Mouse (Mus musculus) bone marrow macrophage, adult 2 months (primary cell): ENCODE measurements at regions not wholly inside any gene's neighbourhood (a gene's known extent, or its start where the extent isn't known, plus 50 kb on each side); places are given as distances from the start of the nearest gene placed in this dataset.

Experiments
- H3K27ac ChIP-seq: 2 replicates; pipeline ENCODE4 v1.5.1; 2012; ENCODE audit warnings: low read depth, low read length; ENCODE audit not compliant: insufficient read depth
- H3K4me1 ChIP-seq: 2 replicates; pipeline ENCODE4 v1.6.1; 2012; ENCODE audit warnings: low read length; ENCODE audit not compliant: control insufficient read depth, insufficient read depth
- H3K4me3 ChIP-seq: 2 replicates; pipeline ENCODE4 v1.5.1; 2012; ENCODE audit warnings: mild to moderate bottlenecking, low read length, moderate library complexity; ENCODE audit not compliant: insufficient read depth
- CTCF ChIP-seq: IDR thresholded peaks from 2 replicates; pipeline ENCODE4 v1.5.1; 2012; ENCODE audit warnings: low read depth, mild to moderate bottlenecking, low read length, moderate library complexity
- POLR2A ChIP-seq: IDR thresholded peaks from 2 replicates; pipeline ENCODE4 v1.6.1; 2012; ENCODE audit warnings: mild to moderate bottlenecking, low read depth, low read length, borderline replicate concordance

DNA sequence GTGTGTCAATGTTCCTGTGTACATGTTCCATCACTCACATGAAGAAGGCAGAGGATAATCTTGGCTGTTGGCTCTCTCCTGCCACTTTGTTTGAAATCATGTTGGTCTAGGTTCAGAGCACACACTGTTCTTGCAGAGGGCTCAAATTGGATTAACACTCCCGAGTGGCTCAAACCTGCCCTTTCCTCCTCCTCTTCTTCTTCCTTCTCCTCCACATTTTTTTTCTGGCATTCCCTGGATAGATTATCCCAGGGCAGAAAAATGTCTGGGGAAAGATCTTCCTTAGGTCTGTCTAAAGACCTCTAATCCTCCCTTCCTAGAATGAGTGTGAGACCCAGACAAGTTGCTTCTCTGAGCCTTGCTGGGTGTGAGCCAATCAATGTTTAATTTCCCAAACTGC lies 594.4 kb upstream of the 3110018I06Rik start:
- Histone ChIP-seq H3K4me3 (no peak overlapping the region), H3K27ac (no peak overlapping the region), H3K4me1 (no peaks in the 10 kb centered on the region)
- no peak for TF ChIP-seq CTCF

DNA sequence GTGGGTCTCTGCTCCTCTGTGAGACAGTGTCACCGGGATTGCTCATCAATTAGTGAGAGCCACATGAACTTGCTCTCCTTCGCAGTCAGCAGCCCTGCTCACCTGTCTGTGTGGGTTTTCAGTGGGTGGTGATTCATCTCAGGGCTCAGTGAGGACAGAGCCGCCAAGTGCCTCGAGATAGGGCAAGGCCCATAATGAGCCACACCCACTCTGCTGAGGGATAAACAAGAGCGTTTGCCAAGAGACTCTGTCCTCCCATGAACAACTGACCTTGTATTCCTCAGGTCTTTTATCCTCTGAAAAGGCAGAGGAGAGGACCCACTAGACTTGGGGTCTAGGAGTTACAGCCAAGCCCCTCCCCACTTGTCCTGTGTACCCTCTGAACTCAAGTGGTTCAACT lies 584.2 kb upstream of the 3110018I06Rik start:
- Histone ChIP-seq H3K4me3 (no peak overlapping the region), H3K4me1 (no peaks in the 10 kb centered on the region), H3K27ac (no peak overlapping the region)
- no peak for TF ChIP-seq POLR2A
- TF ChIP-seq CTCF, result no peak

DNA sequence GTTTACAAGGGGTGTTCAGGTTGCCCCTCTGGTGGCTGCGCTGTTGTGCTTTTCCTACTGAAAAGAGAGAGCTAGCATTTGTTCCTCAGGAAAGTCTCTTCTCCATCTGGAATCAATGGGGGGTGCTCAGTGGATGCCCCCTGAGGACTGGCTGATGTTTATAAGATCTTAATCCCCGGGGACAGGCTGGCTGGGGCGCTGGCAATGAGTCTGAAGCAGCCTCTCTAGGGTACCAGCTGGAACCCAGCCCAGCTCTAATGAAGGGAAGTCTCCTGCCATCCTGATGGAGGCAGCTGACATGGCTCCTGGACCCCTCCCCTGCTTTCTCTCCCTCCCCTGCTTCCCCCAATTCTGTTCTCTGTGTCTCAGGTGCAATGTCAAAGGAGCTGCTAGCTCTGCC lies 575.6 kb upstream of the 3110018I06Rik start:
- H3K4me1 ChIP-seq, result no peaks in the 10 kb centered on the region
- TF ChIP-seq POLR2A, result no peak
- TF ChIP-seq CTCF, result no peak
- H3K27ac ChIP-seq, result no peak overlapping the region
- no peak overlapping the region for H3K4me3 ChIP-seq

DNA sequence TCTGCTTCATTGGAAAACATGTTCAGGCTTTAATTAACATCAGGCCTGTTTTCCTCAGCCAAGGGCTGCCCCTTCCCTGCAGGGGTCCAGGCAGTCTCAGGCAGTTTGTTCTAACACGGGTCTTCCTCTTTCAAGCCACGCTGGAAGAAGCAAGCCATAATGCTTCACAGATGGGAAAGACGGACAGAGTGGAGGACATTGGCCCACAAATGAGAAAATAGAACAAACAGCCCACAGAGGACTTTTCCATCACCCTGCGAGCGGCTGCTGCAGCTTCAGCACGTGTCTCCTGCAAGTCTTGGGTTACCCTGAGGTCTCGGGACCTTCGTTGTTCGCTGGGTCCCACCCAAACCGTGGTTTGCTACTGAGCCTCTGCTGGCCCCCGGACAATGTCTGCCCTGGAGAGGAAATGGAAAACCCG lies 565.9 kb upstream of the 3110018I06Rik start:
- Histone ChIP-seq H3K4me1 (no peaks in the 10 kb centered on the region), H3K4me3 (no peak overlapping the region), H3K27ac (no peak overlapping the region)
- TF ChIP-seq POLR2A (no peak), CTCF (no peak)

DNA sequence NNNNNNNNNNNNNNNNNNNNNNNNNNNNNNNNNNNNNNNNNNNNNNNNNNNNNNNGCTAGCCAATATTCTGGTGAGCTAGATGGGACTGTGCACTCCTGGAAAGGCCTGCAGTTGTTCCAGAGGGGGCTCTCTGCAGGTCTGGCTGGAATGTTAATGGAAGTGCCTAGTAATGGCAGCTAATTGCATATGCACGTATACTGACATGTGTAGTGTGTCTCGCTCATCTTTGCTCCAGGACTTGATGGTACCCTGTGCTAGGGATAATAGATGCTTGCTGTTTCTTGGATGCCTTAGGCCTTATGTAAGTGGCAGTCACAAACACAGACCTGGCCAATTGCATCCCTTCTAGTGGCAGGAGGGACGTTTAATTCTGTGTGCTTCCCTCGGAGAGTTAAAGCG lies 560.0 kb upstream of the 3110018I06Rik start:
- Histone ChIP-seq H3K4me1 (no peaks in the 10 kb centered on the region), H3K27ac (no peak overlapping the region), H3K4me3 (no peak overlapping the region)
- no peak for TF ChIP-seq CTCF
- TF ChIP-seq POLR2A, result no peak

DNA sequence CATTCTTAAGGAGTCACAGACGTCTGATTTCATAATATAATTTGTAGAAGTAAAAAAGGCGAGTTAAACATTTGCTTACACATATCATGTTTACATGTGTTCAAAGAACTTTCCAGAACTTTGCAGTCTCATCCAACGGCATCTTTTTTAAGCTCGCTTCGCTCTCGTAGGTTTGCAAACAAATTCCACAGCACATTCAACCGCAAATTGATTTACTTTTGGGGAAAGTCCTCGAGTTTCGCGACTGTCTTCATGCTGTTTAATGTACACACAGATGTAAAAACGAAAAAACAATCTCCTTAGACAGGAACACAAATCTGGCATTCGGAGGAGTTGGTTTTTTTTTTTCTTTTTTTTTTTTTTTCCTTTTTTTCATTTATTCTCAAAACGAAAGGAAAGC lies 559.3 kb upstream of the 3110018I06Rik start:
- H3K27ac ChIP-seq, result no peak overlapping the region
- TF ChIP-seq CTCF (no peak), POLR2A (no peak)
- no peaks in the 10 kb centered on the region for H3K4me1 ChIP-seq
- no peak overlapping the region for H3K4me3 ChIP-seq

DNA sequence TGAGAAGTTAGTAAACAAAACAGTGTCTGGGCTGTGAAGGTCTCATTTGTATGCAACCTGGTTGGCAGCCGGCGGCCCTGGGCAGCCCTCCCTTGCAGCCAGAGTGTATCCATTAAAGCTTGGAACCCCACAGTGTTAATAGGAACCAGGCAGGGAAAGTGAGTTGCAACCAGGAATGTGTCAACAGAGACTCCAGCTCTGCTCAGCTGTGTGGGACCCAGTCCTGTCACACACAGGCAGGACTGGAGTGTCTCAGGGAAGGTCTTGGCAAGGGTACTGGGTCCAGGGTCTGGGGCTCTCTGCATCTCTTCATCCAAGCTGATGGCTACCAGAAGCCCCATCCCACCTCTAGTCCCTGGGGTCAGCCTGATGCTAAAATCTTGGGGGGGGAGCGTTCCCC lies 556.8 kb upstream of the 3110018I06Rik start:
- H3K4me1 ChIP-seq, result no peaks in the 10 kb centered on the region
- no peak overlapping the region for H3K4me3 ChIP-seq
- TF ChIP-seq POLR2A (no peak), CTCF (no peak)
- H3K27ac ChIP-seq, result no peak overlapping the region

DNA sequence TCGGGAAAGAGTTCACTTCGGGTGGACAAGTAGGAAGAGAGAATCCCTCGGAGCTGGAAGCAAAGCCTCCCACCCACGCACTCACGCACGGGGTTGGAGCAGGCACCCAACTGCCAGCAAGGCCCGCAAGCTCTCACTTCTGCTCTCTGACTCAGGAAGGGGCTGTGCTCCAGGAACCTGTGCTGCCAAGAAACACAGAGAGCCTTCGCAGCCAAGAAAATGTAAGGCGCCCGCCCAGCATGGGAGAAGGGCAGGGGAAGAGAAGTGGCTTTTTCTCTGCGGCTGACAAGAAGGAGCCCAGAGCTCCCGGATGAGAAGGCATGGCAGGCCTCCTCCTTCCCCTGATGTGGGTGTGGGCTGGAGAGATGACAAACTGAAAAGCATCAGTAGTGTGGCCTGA lies 549.1 kb upstream of the 3110018I06Rik start:
- TF ChIP-seq CTCF (no peak), POLR2A (no peak)
- no peak overlapping the region for H3K27ac ChIP-seq
- H3K4me3 ChIP-seq, result no peak overlapping the region
- no peaks in the 10 kb centered on the region for H3K4me1 ChIP-seq

DNA sequence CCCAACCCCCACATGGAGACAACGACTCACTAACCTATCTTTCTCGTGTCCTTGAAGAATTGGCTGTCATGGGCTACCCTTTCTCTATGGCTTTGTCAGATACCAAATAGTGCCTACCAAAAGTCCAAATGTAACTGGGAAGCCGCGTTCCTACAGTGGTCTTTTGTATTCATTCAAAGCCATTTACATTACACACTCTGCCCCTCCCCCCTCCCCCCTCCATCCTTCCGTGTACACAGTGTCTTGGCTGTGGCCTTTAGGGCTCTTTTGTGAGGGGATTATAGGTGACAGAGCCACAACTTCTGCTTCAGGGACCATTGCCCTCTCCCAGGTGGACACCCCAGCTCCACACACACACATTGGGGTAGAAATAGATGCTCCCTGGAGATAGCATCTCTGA lies 544.6 kb upstream of the 3110018I06Rik start:
- TF ChIP-seq POLR2A, result no peak
- TF ChIP-seq CTCF, result no peak
- Histone ChIP-seq H3K4me3 (no peak overlapping the region), H3K27ac (no peak overlapping the region), H3K4me1 (no peaks in the 10 kb centered on the region)

DNA sequence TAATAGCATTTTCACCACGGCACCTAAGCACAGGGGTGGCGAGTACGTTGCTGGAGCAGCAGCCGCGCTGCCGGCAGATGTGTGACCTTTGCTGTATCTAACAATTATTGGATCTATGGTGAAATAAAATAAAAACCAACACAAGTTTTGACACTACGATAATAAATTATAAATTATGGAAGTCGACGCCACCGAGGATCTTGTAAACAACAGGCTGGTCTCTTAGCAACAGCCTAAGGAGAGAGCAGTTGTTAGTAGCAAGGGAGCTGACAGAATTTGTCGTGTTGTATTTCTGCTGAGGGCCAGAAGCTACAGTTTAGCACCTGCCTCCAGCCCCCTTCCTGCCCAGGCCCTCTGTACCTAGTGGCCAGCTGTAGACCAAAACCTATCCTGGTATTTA lies 535.8 kb upstream of the 3110018I06Rik start:
- Histone ChIP-seq H3K27ac (no peak overlapping the region), H3K4me1 (no peaks in the 10 kb centered on the region), H3K4me3 (no peak overlapping the region)
- no peak for TF ChIP-seq CTCF
- TF ChIP-seq POLR2A, result no peak

DNA sequence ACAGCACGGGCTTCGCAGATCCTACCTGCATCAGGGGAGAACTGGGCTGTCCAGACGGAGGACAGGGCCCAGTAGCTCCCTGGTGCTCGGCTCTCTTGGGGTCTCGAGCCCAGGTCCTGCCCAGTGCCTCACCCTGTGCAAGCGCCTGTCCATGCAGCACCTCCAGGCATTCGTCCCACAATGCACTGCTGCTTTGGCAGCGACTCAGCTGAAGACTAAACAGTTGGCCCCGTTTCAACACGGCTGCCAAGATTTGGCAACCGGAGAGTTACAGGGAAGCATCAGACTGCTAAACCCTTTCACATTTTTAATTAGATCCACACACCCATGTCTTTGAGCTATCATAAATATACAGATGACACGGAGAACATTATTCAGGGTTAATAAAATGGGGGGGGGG lies 532.7 kb upstream of the 3110018I06Rik start:
- Histone ChIP-seq H3K4me1 (no peaks in the 10 kb centered on the region), H3K4me3 (no peak overlapping the region), H3K27ac (no peak overlapping the region)
- TF ChIP-seq POLR2A (no peak), CTCF (no peak)
